Mouse (Mus musculus) heart, adult 2 months (tissue): ENCODE measurements at regions not wholly inside any gene's neighbourhood (a gene's known extent, or its start where the extent isn't known, plus 50 kb on each side); places are given as distances from the start of the nearest gene placed in this dataset.

ENCODE experiments used
- DNase-seq, 2 experiments: peaks; one replicate each; pipeline ENCODE4 v3.0.0; 2021
- H3K27ac ChIP-seq: fragments of 200-600 bp; 2 replicates; pipeline ENCODE4 v1.8.1; 2022
- H3K27me3 ChIP-seq: fragments of 200-500 bp; 2 replicates; pipeline ENCODE4 v1.6.1; 2012; ENCODE audit warnings: mild to moderate bottlenecking, low read length, inconsistent platforms, mixed read lengths; ENCODE audit not compliant: control insufficient read depth, insufficient read depth
- H3K36me3 ChIP-seq: fragments of 200-500 bp; 2 replicates; pipeline ENCODE4 v1.6.1; 2012; ENCODE audit warnings: low read length, inconsistent platforms; ENCODE audit not compliant: control insufficient read depth, insufficient read depth
- H3K4me1 ChIP-seq: fragments of 200-500 bp; 2 replicates; pipeline ENCODE4 v1.6.1; 2011; ENCODE audit warnings: low read length; ENCODE audit not compliant: control insufficient read depth, insufficient read depth
- H3K4me3 ChIP-seq: fragments of 200-600 bp; 2 replicates; pipeline ENCODE4 v1.8.1; 2022
- H3K79me2 ChIP-seq: fragments of 200-500 bp; replicated peaks from 2 replicates; pipeline ENCODE4 v1.6.1; 2012; ENCODE audit warnings: mild to moderate bottlenecking, inconsistent platforms, low read length, moderate library complexity, mixed read lengths; ENCODE audit not compliant: control insufficient read depth, insufficient read depth
- H3K9ac ChIP-seq: fragments of 200-500 bp; 2 replicates; pipeline ENCODE4 v1.6.1; 2012; ENCODE audit warnings: low read depth, mild to moderate bottlenecking, control low read depth, inconsistent platforms, low read length, mixed read lengths
- CTCF ChIP-seq: fragments of 200-600 bp; IDR thresholded peaks from 2 replicates; pipeline ENCODE4 v1.8.1; 2022; ENCODE audit warnings: antibody characterized with exemption, mild to moderate bottlenecking, moderate library complexity
- EP300 ChIP-seq: fragments of 200-500 bp; IDR thresholded peaks from 2 replicates; pipeline ENCODE4 v1.6.1; 2011; ENCODE audit warnings: low read depth, low read length, control low read depth; ENCODE audit not compliant: insufficient read depth
- POLR2A ChIP-seq: fragments of 200-500 bp; IDR thresholded peaks from 2 replicates; pipeline ENCODE4 v1.6.1; 2011; ENCODE audit warnings: mild to moderate bottlenecking, low read depth, low read length, control low read depth; ENCODE audit not compliant: insufficient read depth
- WGBS: fragments of 180-500 bp; shearing (Covaris S2); methylation state at CpG from one replicate; pipeline ENCODE4 v1.1.7; 2018; 5-methylcytosine and 5-hydroxymethylcytosine counted together
- intact Hi-C: fragments of 180-260 bp; cut with DNase I; formaldehyde crosslinking; loops from one replicate; pipeline ENCODE4 v1.15.1; 2025

GRCm38 (mm10) chr3:131812968-131813367 lies 248.4 kb downstream of the Papss1 start:
- Histone ChIP-seq H3K4me3 (no peak overlapping the region), H3K27ac (no peak overlapping the region), H3K9ac (no peak overlapping the region), H3K36me3 (no peaks in the 10 kb centered on the region), H3K27me3 (no peaks in the 10 kb centered on the region), H3K79me2 (no peaks in the 10 kb centered on the region), H3K4me1 (no peaks in the 10 kb centered on the region)
- intact Hi-C loops = no loop called here
- no peak for DNase-seq
- no peak for TF ChIP-seq EP300
- TF ChIP-seq CTCF = peak; percentile 42
- no peak for TF ChIP-seq POLR2A
- 48% methylated on average over 6 of the region's 6 CpGs for WGBS

- no peak overlapping the region for H3K4me3 ChIP-seq
- no peak for DNase-seq
These were observed 254.2 kb downstream of the Papss1 start for GRCm38 (mm10) chr3:131818806-131819205.

GRCm38 (mm10) chr3:131857442-131857841 lies 227.7 kb upstream of the Dkk2 start:
- intact Hi-C loops = no loop called here
- H3K36me3 ChIP-seq = no peaks in the 10 kb centered on the region
- no peak for DNase-seq
- no peak overlapping the region for H3K9ac ChIP-seq
- H3K27me3 ChIP-seq = no peaks in the 10 kb centered on the region
- no peaks in the 10 kb centered on the region for H3K4me1 ChIP-seq
- H3K27ac ChIP-seq = no peak overlapping the region
- WGBS = 50% methylated on average over 2 of the region's 2 CpGs
- no peak overlapping the region for H3K4me3 ChIP-seq
- no peaks in the 10 kb centered on the region for H3K79me2 ChIP-seq
- no peak for TF ChIP-seq CTCF
- TF ChIP-seq POLR2A = no peak
- no peak for TF ChIP-seq EP300

More at GRCm38 (mm10) chr3:131818806-131819205, 254.2 kb downstream of the Papss1 start:
- Histone ChIP-seq H3K27me3 (no peaks in the 10 kb centered on the region), H3K79me2 (no peaks in the 10 kb centered on the region), H3K27ac (no peak overlapping the region), H3K9ac (no peak overlapping the region), H3K36me3 (no peaks in the 10 kb centered on the region), H3K4me1 (no peaks in the 10 kb centered on the region)
- no peak for TF ChIP-seq POLR2A
- TF ChIP-seq CTCF = no peak
- no peak for TF ChIP-seq EP300
- 78% methylated on average over 1 of the region's 1 CpGs for WGBS
- intact Hi-C loops = no loop called here

- intact Hi-C loops = no loop called here
- H3K4me3 ChIP-seq = no peak overlapping the region
These were observed 226.0 kb upstream of the Dkk2 start for GRCm38 (mm10) chr3:131859083-131859482.

GRCm38 (mm10) chr3:131865106-131865505 lies 220.0 kb upstream of the Dkk2 start:
- intact Hi-C loops = no loop called here
- no peaks in the 10 kb centered on the region for H3K36me3 ChIP-seq
- no peak overlapping the region for H3K27ac ChIP-seq
- 67% methylated on average over 5 of the region's 5 CpGs for WGBS
- H3K79me2 ChIP-seq = no peaks in the 10 kb centered on the region
- H3K4me1 ChIP-seq = no peaks in the 10 kb centered on the region; the same call in 1 of the 2 replicates
- H3K4me3 ChIP-seq = no peak overlapping the region
- TF ChIP-seq CTCF = no peak
- TF ChIP-seq EP300 = no peak
- no peak for TF ChIP-seq POLR2A
- H3K9ac ChIP-seq = no peak overlapping the region
- no peak for DNase-seq
- H3K27me3 ChIP-seq = no peaks in the 10 kb centered on the region

More at GRCm38 (mm10) chr3:131859083-131859482, 226.0 kb upstream of the Dkk2 start:
- Histone ChIP-seq H3K27me3 (no peaks in the 10 kb centered on the region), H3K36me3 (no peaks in the 10 kb centered on the region), H3K9ac (no peak overlapping the region), H3K4me1 (no peaks in the 10 kb centered on the region), H3K27ac (no peak overlapping the region), H3K79me2 (no peaks in the 10 kb centered on the region)
- no peak for TF ChIP-seq POLR2A
- no peak for TF ChIP-seq EP300
- no peak for TF ChIP-seq CTCF
- WGBS = 72% methylated on average over 12 of the region's 12 CpGs
- no peak for DNase-seq

- no peaks in the 10 kb centered on the region; the same call in 1 of the 2 replicates for H3K4me1 ChIP-seq
- no peak overlapping the region for H3K27ac ChIP-seq
- DNase-seq = no peak
- no peaks in the 10 kb centered on the region for H3K79me2 ChIP-seq
- no peak overlapping the region for H3K4me3 ChIP-seq
- intact Hi-C loops = no loop called here
- H3K36me3 ChIP-seq = no peaks in the 10 kb centered on the region
- WGBS = 90% methylated on average over 3 of the region's 3 CpGs
- TF ChIP-seq EP300 = no peak
- no peak for TF ChIP-seq CTCF
- no peak for TF ChIP-seq POLR2A
- H3K9ac ChIP-seq = no peak overlapping the region
- H3K27me3 ChIP-seq = no peaks in the 10 kb centered on the region
These were observed 217.8 kb upstream of the Dkk2 start for GRCm38 (mm10) chr3:131867266-131867665.
